Mouse (Mus musculus) lung, embryonic 14.5 days (tissue): ENCODE measurements around the gene Adck2. TPM values are rescaled to one million over a fixed set of nuclear protein-coding genes. Genes with fewer than 3 reads are reported as not detected.

ENCODE experiments used
- ATAC-seq: fragments of 200-750 bp; cut with Nextera tagmentation; 2 replicates; pipeline ENCODE4 v1.8.0; 2017; ENCODE audit warnings: mild to moderate bottlenecking, moderate TSS enrichment, moderate library complexity; ENCODE audit not compliant: insufficient read depth
- DNase-seq: peaks from one replicate; pipeline ENCODE4 v3.0.0-alpha.2; 2015
- H3K27ac ChIP-seq: fragments of 300-500 bp; sonication (generic); 2 replicates; pipeline ENCODE4 v1.5.1; 2014; ENCODE audit warnings: low read depth, mild to moderate bottlenecking, moderate library complexity
- H3K27me3 ChIP-seq: fragments of 300-500 bp; sonication (generic); 2 replicates; pipeline ENCODE4 v1.6.1; 2014; ENCODE audit warnings: low read length, control low read depth; ENCODE audit not compliant: insufficient read depth
- H3K36me3 ChIP-seq: fragments of 300-500 bp; sonication (generic); 2 replicates; pipeline ENCODE4 v1.6.1; 2014; ENCODE audit warnings: control low read depth; ENCODE audit not compliant: insufficient read depth
- H3K4me1 ChIP-seq: fragments of 300-500 bp; sonication (generic); 2 replicates; pipeline ENCODE4 v1.6.1; 2014; ENCODE audit warnings: antibody characterized with exemption, control low read depth; ENCODE audit not compliant: insufficient read depth
- H3K4me2 ChIP-seq: fragments of 300-500 bp; sonication (generic); 2 replicates; pipeline ENCODE4 v1.6.1; 2014; ENCODE audit warnings: mild to moderate bottlenecking
- H3K4me3 ChIP-seq: fragments of 300-500 bp; sonication (generic); 2 replicates; pipeline ENCODE4 v1.5.1; 2014; ENCODE audit warnings: low read depth, low read length
- H3K9ac ChIP-seq: fragments of 300-500 bp; sonication (generic); 2 replicates; pipeline ENCODE4 v1.6.1; 2014
- H3K9me3 ChIP-seq: fragments of 300-500 bp; sonication (generic); 2 replicates; pipeline ENCODE4 v1.6.1; 2016; ENCODE audit warnings: low read depth, low read length, control low read depth
- CTCF ChIP-seq: IDR thresholded peaks from 2 replicates; pipeline ENCODE4 v1.5.1; 2016; ENCODE audit warnings: antibody characterized with exemption, low read depth
- whole genome bisulfite sequencing: fragments of 180-500 bp; shearing (Covaris S2); extraction: QIAGEN DNeasy Blood & Tissue Kit; methylation state at CpG from one replicate; pipeline ENCODE4 v1.1.7; 2014; 5-methylcytosine and 5-hydroxymethylcytosine counted together
- polyA plus RNA-seq: library from polyadenylated mRNA; unstranded; fragments of >200 nt; fragmentation: Nextera tagmentation; extraction: Ambion mirVana; gene quantifications from 2 replicates; pipeline ENCODE4 v1.2.1, GENCODE M21; 2014

Adck2 gene
- polyA plus RNA-seq, 1 experiment from 2014 or later, result 21.8 TPM

DNA sequence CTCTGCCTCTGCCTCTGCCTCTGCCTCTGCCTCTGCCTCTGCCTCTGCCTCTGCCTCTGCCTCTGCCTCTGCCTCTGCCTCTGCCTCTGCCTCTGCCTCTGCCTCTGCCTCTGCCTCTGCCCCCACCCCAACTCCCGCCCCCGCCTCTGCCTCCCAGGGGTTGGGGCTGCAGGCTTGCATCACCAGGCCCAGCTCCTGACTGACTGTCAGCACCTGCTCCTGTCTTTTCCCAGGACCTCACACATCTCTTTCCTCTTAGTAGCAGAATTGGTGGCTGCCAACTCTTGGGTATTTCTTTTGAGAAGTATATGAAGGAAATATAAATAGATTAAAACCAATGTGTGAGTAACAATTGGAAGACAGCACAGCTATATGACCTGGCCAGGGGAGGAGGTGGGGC is 6.9 kb downstream of the Adck2 start:
- DNase-seq (no peak), ATAC-seq (no peak)
- Histone ChIP-seq H3K4me2 (no peak overlapping the region), H3K4me1 (no peaks in the 10 kb centered on the region), H3K9me3 (no peaks in the 10 kb centered on the region), H3K36me3 (peaks cover 26% of the 10 kb centered on the region), H3K27me3 (no peaks in the 10 kb centered on the region), H3K27ac (no peak overlapping the region), H3K9ac (no peak overlapping the region), H3K4me3 (no peak overlapping the region)
- no peak for TF ChIP-seq CTCF
- WGBS, result 79% methylated on average over 2 of the region's 2 CpGs

GRCm38 (mm10) chr6:39581087-39581784 is 7.6 kb downstream of the Adck2 start:
- no peaks in the 10 kb centered on the region for H3K9me3 ChIP-seq
- no peak overlapping the region for H3K9ac ChIP-seq
- no peaks in the 10 kb centered on the region for H3K27me3 ChIP-seq
- no peak overlapping the region for H3K4me2 ChIP-seq
- H3K27ac ChIP-seq, result no peak overlapping the region
- ATAC-seq (no peak), DNase-seq (no peak)
- no peaks in the 10 kb centered on the region for H3K4me1 ChIP-seq
- TF ChIP-seq CTCF, result no peak
- no peak overlapping the region for H3K4me3 ChIP-seq
- 69% methylated on average over 7 of the region's 7 CpGs for WGBS
- peaks cover 26% of the 10 kb centered on the region for H3K36me3 ChIP-seq

DNA sequence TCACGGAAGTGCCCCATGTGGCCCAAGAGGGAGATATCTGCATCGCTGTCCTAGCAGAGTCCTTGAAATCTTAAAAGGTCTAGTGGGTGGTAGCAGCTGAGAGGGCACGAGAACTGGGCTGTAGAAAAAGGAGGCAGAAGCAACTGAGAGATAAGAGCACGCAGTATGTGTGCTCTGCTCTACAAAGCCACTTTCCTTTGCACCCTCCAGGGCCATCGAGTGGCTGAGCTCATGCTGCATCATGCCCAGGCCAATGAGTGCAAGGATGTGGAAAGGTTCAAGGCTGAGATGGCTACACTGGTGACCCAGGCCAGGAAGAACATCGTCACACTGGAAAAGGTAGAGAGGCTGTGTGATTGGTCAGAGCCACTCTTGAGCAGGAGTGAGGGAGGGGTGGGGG is 11.8 kb downstream of the Adck2 start, which contains the start of gene Gm42420:
Gm42420 (plus strand) TSS at position 237 of the 400 bp plus-strand sequence.
- H3K36me3 ChIP-seq, result peaks cover 27% of the 10 kb centered on the region
- ATAC-seq, result no peak
- TF ChIP-seq CTCF, result no peak

DNA sequence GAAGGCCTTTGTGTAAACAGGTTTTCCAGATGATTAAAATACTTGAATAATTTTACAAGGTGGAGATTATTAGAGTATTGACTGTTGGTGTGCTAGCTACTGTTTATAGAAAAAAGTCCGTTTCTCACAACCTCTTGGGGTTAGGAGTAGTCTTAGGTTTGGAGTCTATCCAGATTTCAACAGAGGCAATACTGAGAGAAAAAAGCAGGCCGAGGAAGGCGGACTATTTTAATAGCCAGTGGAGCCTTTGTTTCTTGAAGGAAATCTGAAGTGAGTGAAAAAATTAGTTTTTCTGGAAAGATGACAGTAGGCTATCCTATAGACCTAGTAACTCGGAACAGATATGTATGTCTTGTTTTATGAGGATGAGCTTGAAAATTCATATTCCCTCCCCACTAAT is 17.8 kb downstream of the Adck2 start:
- TF ChIP-seq CTCF, result no peak
- no peaks in the 10 kb centered on the region for H3K27me3 ChIP-seq
- no peak for ATAC-seq
- 87% methylated on average over 4 of the region's 4 CpGs for WGBS
- H3K4me3 ChIP-seq, result no peak overlapping the region
- no peaks in the 10 kb centered on the region for H3K9me3 ChIP-seq
- no peak overlapping the region for H3K27ac ChIP-seq
- no peaks in the 10 kb centered on the region; the same call in 1 of the 2 replicates for H3K4me1 ChIP-seq
- H3K9ac ChIP-seq, result no peak overlapping the region
- H3K4me2 ChIP-seq, result peak overlapping the region; percentile 81
- no peak for DNase-seq
- peaks cover 9% of the 10 kb centered on the region; the same call in 1 of the 2 replicates for H3K36me3 ChIP-seq

More for the DNA sequence above, 11.8 kb downstream of the Adck2 start, which contains the start of gene Gm42420:
- H3K9me3 ChIP-seq, result no peaks in the 10 kb centered on the region
- H3K27me3 ChIP-seq, result no peaks in the 10 kb centered on the region
- WGBS, result 80% methylated on average over 6 of the region's 6 CpGs
- no peak within 1 kb of the TSS for H3K9ac ChIP-seq
- DNase-seq, result no peak
- H3K4me3 ChIP-seq, result no peak within 1 kb of the TSS
- no peak within 1 kb of the TSS for H3K27ac ChIP-seq
- no peak within 1 kb of the TSS for H3K4me2 ChIP-seq
- no peaks in the 10 kb centered on the region for H3K4me1 ChIP-seq

GRCm38 (mm10) chr6:39592401-39593214 is 18.9 kb downstream of the Adck2 start, which contains the start of gene Ndufb2:
TSS of gene Ndufb2 (plus strand) at chr6:39592574.
- H3K9me3 ChIP-seq, result no peaks in the 10 kb centered on the region
- ATAC-seq, result peak; percentile 99
- WGBS, result under 1% methylated on average over 56 of the region's 56 CpGs
- no peaks in the 10 kb centered on the region for H3K27me3 ChIP-seq
- no peaks in the 10 kb centered on the region; the same call in 1 of the 2 replicates for H3K4me1 ChIP-seq
- DNase-seq, result peak; percentile 98
- peaks cover 10% of the 10 kb centered on the region; the same call in 1 of the 2 replicates for H3K36me3 ChIP-seq
- peak within 1 kb of the TSS; percentile 80 for H3K4me3 ChIP-seq
- H3K4me2 ChIP-seq, result peak within 1 kb of the TSS; percentile 81
- no peak for TF ChIP-seq CTCF
- H3K27ac ChIP-seq, result peak within 1 kb of the TSS; percentile 89
- H3K9ac ChIP-seq, result peak within 1 kb of the TSS; percentile 79

GRCm38 (mm10) chr6:39600851-39601250 is 27.2 kb downstream of the Adck2 start:
- no peak for ATAC-seq
- Histone ChIP-seq H3K4me3 (no peak overlapping the region), H3K9me3 (no peaks in the 10 kb centered on the region), H3K27me3 (no peaks in the 10 kb centered on the region), H3K27ac (no peak overlapping the region), H3K4me2 (no peak overlapping the region), H3K4me1 (no peaks in the 10 kb centered on the region), H3K36me3 (peaks cover 45% of the 10 kb centered on the region), H3K9ac (no peak overlapping the region)
- DNase-seq, result no peak
- TF ChIP-seq CTCF, result no peak
- WGBS, result 94% methylated on average over 3 of the region's 3 CpGs

GRCm38 (mm10) chr6:39601828-39602227 is 28.2 kb downstream of the Adck2 start:
- Histone ChIP-seq H3K4me2 (no peak overlapping the region), H3K9me3 (no peaks in the 10 kb centered on the region), H3K4me1 (no peaks in the 10 kb centered on the region), H3K9ac (no peak overlapping the region), H3K4me3 (no peak overlapping the region), H3K36me3 (peaks cover 46% of the 10 kb centered on the region), H3K27me3 (no peaks in the 10 kb centered on the region), H3K27ac (no peak overlapping the region)
- WGBS, result 84% methylated on average over 3 of the region's 3 CpGs
- TF ChIP-seq CTCF, result no peak
- no peak for DNase-seq
- ATAC-seq, result no peak
